Comparison of ENCODE assay signal across 8 mouse cellular contexts in the genomic region with DNA sequence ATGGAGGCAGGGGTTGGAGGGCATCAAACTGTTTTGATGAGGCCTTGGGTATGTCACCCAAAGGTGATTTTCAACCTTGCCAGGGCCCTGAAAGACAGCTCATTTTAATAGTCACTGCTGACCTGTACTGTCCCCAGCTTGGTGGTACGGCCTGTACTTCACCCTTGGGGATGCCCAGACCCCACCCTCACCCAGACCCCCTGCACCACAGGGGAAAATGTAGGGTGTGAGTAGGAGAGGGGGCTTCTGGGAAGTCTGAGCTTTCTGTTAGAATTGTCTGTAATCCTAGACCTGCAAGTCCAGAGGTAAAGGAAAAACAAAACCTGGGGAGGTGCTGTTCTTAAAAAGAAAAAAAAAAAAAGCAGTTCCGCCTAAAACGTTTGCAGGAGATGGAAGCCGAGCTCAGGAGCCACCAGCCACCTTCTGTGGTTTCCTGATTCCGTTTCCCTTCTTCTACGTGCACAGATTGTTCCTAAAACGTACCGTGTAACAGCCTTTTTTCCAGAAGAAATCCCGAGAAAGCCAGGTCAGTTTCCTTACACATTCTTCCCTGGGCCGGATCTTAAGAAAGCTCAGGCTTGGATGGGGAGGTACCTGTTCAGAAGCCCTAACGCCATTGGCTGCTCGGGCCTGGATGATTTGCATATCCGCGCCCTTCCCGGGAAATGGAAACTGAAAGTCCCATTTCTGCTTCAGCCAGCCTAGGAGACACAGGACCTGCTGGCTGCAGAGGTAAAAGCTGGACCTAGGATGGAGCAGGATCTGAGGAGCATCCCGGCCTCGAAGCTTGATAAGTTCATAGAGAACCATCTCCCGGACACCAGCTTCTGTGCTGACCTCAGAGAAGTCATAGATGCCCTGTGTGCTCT. TPM values are rescaled to one million over a fixed set of nuclear protein-coding genes. Genes with fewer than 3 reads are reported as not detected.
DNase-seq lines count a peak whose midpoint lies in the region; ATAC-seq and TF ChIP-seq lines count a peak whose summit lies in the region.

Gene Oas1c, minus strand, starts transcription at position 564 of the 869 bp plus-strand sequence.

- H3K36me3 ChIP-seq in megakaryocyte, embryonic 14.5 days (replicated peaks; ENCODE audit: low read length), result peaks cover 28% of the 10 kb centered on the region

- peak; percentile 65 to 67 for DNase-seq in gastrocnemius, adult 8-10 months (ENCODE audit: low spot score in 2 of 2)
- DNase-seq in hindlimb bud, embryonic 11.5 days (ENCODE audit: extremely low spot score, low read depth, low spot score), result peak; percentile 67
- peak; percentile 50 to 72 for DNase-seq in left cerebral cortex, adult 8-10 months (ENCODE audit: low spot score in 2 of 2)
- peak; percentile 84 to 88 for DNase-seq in right cerebral cortex, postnatal 10 days (ENCODE audit: low spot score in 2 of 2)
- DNase-seq in urinary bladder, postnatal 4 days (ENCODE audit: low spot score in 2 of 2), result peak; percentile 77 to 82

- no peaks in the 10 kb centered on the region for H3K9me3 ChIP-seq in megakaryocyte, embryonic 14.5 days

- no peak for TF ChIP-seq CTCF in cortical plate, adult 2 months (IDR thresholded peaks at IDR 0.05; ENCODE audit: extremely low read depth, insufficient read depth, low read length)

- H3K27ac ChIP-seq in cortical plate, adult 2 months (ENCODE audit: insufficient read depth, low read length), result no peak within 1 kb of the TSS

- peak; percentile 54 for TF ChIP-seq POLR2A in cortical plate, adult 2 months (IDR thresholded peaks at IDR 0.05; ENCODE audit: extremely low read depth, insufficient read depth, low read length)

- H3K4me1 ChIP-seq in cortical plate, adult 2 months (ENCODE audit: control insufficient read depth, insufficient read depth, low read length), result no peaks in the 10 kb centered on the region
- peaks cover 48% of the 10 kb centered on the region for H3K4me1 ChIP-seq in megakaryocyte, embryonic 14.5 days

- peak within 1 kb of the TSS; percentile 27 for H3K4me3 ChIP-seq in cortical plate, adult 2 months (ENCODE audit: insufficient read depth, low read length)
- peak within 1 kb of the TSS; percentile 95 for H3K4me3 ChIP-seq in megakaryocyte, embryonic 14.5 days (replicated peaks)

- H3K27me3 ChIP-seq in megakaryocyte, embryonic 14.5 days (replicated peaks), result no peaks in the 10 kb centered on the region

- ATAC-seq in activated CD4-positive, CD25-positive, alpha-beta regulatory T cell, adult 4 months, result peak; percentile 98

RNA-seq across cellular contexts. Expression of gene Oas1c, which starts in this region (rescaled TPM):
- 10 to 100 TPM; 11.2 to 14.4 TPM for polyA plus RNA-seq in activated CD4-positive, CD25-positive, alpha-beta regulatory T cell, adult 4 months (2017; shearing (Covaris generic))
- 2.3 TPM in 2 replicates for polyA plus RNA-seq in cortical plate, adult 2 months (2012; rRNA removed)
- under 1 TPM in 2 of 4 experiments, not detected in 2; 0.21 to 0.27 TPM for total RNA-seq in gastrocnemius, adult 8-10 months (2022)
- 1 to 10 TPM in 3 of 4 experiments, under 1 TPM in 1; 0.46 to 1.9 (median 1.5) TPM for total RNA-seq in left cerebral cortex, adult 8-10 months (2022)
- polyA plus RNA-seq in megakaryocyte, embryonic 14.5 days (2012; ENCODE audit: insufficient read depth, low replicate concordance), result not detected in 2 replicates

Comparison
In these comparisons a context has a peak if more than half of its experiments do, and no peak if none do; other contexts are left out.
1. Peak in DNase-seq in gastrocnemius, adult 8-10 months; RNA of the gene not detected or under 1 TPM.